21 mouse cellular contexts compared by ENCODE assay signal in genomic region chr10:115750250-115750649, GRCm38 (mm10).
DNase-seq lines count a peak whose midpoint lies in the region; ATAC-seq lines count a peak whose summit lies in the region.
"Had no signal": no experiment of that assay in that cellular context is flagged by ENCODE, and none has a peak within 500 bp of the region (broad histone marks: within the 10 kb centered on the region; RNA-seq: fewer than 3 reads in every experiment).

No protein-coding gene starts in this region.

- no peak overlapping the region for H3K27ac ChIP-seq in forebrain, embryonic 14.5 days (ENCODE audit: low read depth, low read length)
- no peak overlapping the region for H3K27ac ChIP-seq in forebrain, embryonic 13.5 days
- no peak overlapping the region for H3K27ac ChIP-seq in midbrain, embryonic 13.5 days
- H3K27ac ChIP-seq in midbrain, embryonic 11.5 days (ENCODE audit: low read depth, low read length) = no peak overlapping the region
- H3K27ac ChIP-seq: forebrain, embryonic 10.5 days; forebrain, embryonic 15.5 days; heart, embryonic 10.5 days; heart, embryonic 13.5 days; hindbrain, embryonic 12.5 days had no signal

- no peak overlapping the region for H3K4me2 ChIP-seq in forebrain, embryonic 14.5 days (ENCODE audit: low read length)
- no peak overlapping the region for H3K4me2 ChIP-seq in forebrain, embryonic 13.5 days
- H3K4me2 ChIP-seq in midbrain, embryonic 13.5 days (replicated peaks) = no peak overlapping the region
- no peak overlapping the region for H3K4me2 ChIP-seq in midbrain, embryonic 11.5 days
- H3K4me2 ChIP-seq: forebrain, embryonic 15.5 days; heart, embryonic 13.5 days; hindbrain, embryonic 12.5 days had no signal

- H3K9me3 ChIP-seq in forebrain, embryonic 14.5 days (replicated peaks; ENCODE audit: control insufficient read depth, low read length) = no peaks in the 10 kb centered on the region
- H3K9me3 ChIP-seq in forebrain, embryonic 13.5 days (replicated peaks) = no peaks in the 10 kb centered on the region
- no peaks in the 10 kb centered on the region for H3K9me3 ChIP-seq in midbrain, embryonic 13.5 days
- H3K9me3 ChIP-seq in midbrain, embryonic 11.5 days (ENCODE audit: control insufficient read depth, low read length) = no peaks in the 10 kb centered on the region
- H3K9me3 ChIP-seq: forebrain, embryonic 15.5 days; heart, embryonic 10.5 days; heart, embryonic 13.5 days; hindbrain, embryonic 12.5 days had no signal

- WGBS in forebrain, embryonic 14.5 days = 55% methylated on average over 5 of the region's 5 CpGs
- WGBS in forebrain, embryonic 13.5 days = 62% methylated on average over 5 of the region's 5 CpGs
- WGBS in midbrain, embryonic 13.5 days = 85% methylated on average over 5 of the region's 5 CpGs
- 88% methylated on average over 5 of the region's 5 CpGs for WGBS in midbrain, embryonic 11.5 days

- H3K4me1 ChIP-seq in forebrain, embryonic 14.5 days (ENCODE audit: control insufficient read depth, insufficient read depth, low read length) = no peaks in the 10 kb centered on the region
- H3K4me1 ChIP-seq in forebrain, embryonic 13.5 days = peaks cover 8% of the 10 kb centered on the region; the same call in 1 of the 2 replicates
- H3K4me1 ChIP-seq in midbrain, embryonic 13.5 days (replicated peaks) = no peaks in the 10 kb centered on the region
- H3K4me1 ChIP-seq in midbrain, embryonic 11.5 days (ENCODE audit: control insufficient read depth, insufficient read depth, low read length) = no peaks in the 10 kb centered on the region
- H3K4me1 ChIP-seq: forebrain, embryonic 15.5 days; heart, embryonic 10.5 days; heart, embryonic 13.5 days; hindbrain, embryonic 12.5 days had no signal

- H3K27me3 ChIP-seq in forebrain, embryonic 14.5 days (replicated peaks; ENCODE audit: control insufficient read depth, insufficient read depth, low read length) = no peaks in the 10 kb centered on the region
- no peaks in the 10 kb centered on the region for H3K27me3 ChIP-seq in forebrain, embryonic 13.5 days
- H3K27me3 ChIP-seq in midbrain, embryonic 13.5 days = no peaks in the 10 kb centered on the region
- no peaks in the 10 kb centered on the region for H3K27me3 ChIP-seq in midbrain, embryonic 11.5 days (ENCODE audit: control insufficient read depth, insufficient read depth, low read length)
- H3K27me3 ChIP-seq: forebrain, embryonic 15.5 days; heart, embryonic 13.5 days; hindbrain, embryonic 12.5 days had no signal

- H3K36me3 ChIP-seq in forebrain, embryonic 14.5 days (ENCODE audit: control insufficient read depth, insufficient read depth, low read length) = no peaks in the 10 kb centered on the region
- no peaks in the 10 kb centered on the region for H3K36me3 ChIP-seq in forebrain, embryonic 13.5 days (ENCODE audit: poor library complexity, severe bottlenecking)
- H3K36me3 ChIP-seq in midbrain, embryonic 13.5 days = no peaks in the 10 kb centered on the region
- H3K36me3 ChIP-seq in midbrain, embryonic 11.5 days (ENCODE audit: control insufficient read depth, insufficient read depth, low read length) = no peaks in the 10 kb centered on the region
- H3K36me3 ChIP-seq: forebrain, embryonic 10.5 days; forebrain, embryonic 15.5 days; heart, embryonic 10.5 days; heart, embryonic 13.5 days; hindbrain, embryonic 12.5 days had no signal

- H3K4me3 ChIP-seq in forebrain, embryonic 14.5 days (ENCODE audit: low read depth, low read length) = no peak overlapping the region
- no peak overlapping the region for H3K4me3 ChIP-seq in forebrain, embryonic 13.5 days
- no peak overlapping the region for H3K4me3 ChIP-seq in midbrain, embryonic 13.5 days (replicated peaks)
- no peak overlapping the region for H3K4me3 ChIP-seq in midbrain, embryonic 11.5 days (ENCODE audit: low read depth, low read length)
- H3K4me3 ChIP-seq: forebrain, embryonic 10.5 days; forebrain, embryonic 15.5 days; heart, embryonic 10.5 days; heart, embryonic 13.5 days; hindbrain, embryonic 12.5 days had no signal

- H3K9ac ChIP-seq in forebrain, embryonic 14.5 days (ENCODE audit: low read length) = no peak overlapping the region
- H3K9ac ChIP-seq in forebrain, embryonic 13.5 days = no peak overlapping the region
- no peak overlapping the region for H3K9ac ChIP-seq in midbrain, embryonic 13.5 days (replicated peaks)
- H3K9ac ChIP-seq in midbrain, embryonic 11.5 days (ENCODE audit: low read length) = no peak overlapping the region
- H3K9ac ChIP-seq: forebrain, embryonic 15.5 days; heart, embryonic 13.5 days; hindbrain, embryonic 12.5 days had no signal

- DNase-seq in forebrain, embryonic 14.5 days (ENCODE audit: low spot score) = no peak
- DNase-seq in midbrain, embryonic 11.5 days (ENCODE audit: low spot score, missing footprints) = no peak
- DNase-seq in retina, postnatal 1 day = peak; percentile 5
- no peak for DNase-seq in retina, embryonic 14.5 days (ENCODE audit: low spot score)
- DNase-seq: adrenal gland, adult 2 months; adrenal gland, postnatal 14 days; cerebellum, adult 11-12 months; cerebellum, adult 9-10 months; gastrocnemius, postnatal 25 days; heart, adult 18-20 months; heart, postnatal 14 days; heart, postnatal 4 days had no signal

- ATAC-seq in forebrain, embryonic 14.5 days = peak; percentile 15; the same call in 1 of the 2 replicates
- ATAC-seq in forebrain, embryonic 13.5 days = no peak
- 0 out of 2 replicates have a peak, but pooled peaks have one; percentile 34 for ATAC-seq in midbrain, embryonic 13.5 days
- ATAC-seq in midbrain, embryonic 11.5 days (ENCODE audit: low FRiP score) = no peak
- ATAC-seq: CD4-positive, CD25-positive, alpha-beta regulatory T cell, adult 4 months; forebrain, embryonic 15.5 days; intestine, postnatal 0 days had no signal

Comparison
In these comparisons a context has a peak if more than half of its experiments do, and no peak if none do; other contexts are left out.
1. ATAC-seq: peak in forebrain, embryonic 14.5 days (single experiment) and midbrain, embryonic 13.5 days (single experiment); none in forebrain, embryonic 13.5 days (single experiment) and midbrain, embryonic 11.5 days (single experiment).